ENCODE assay signal across 20 mouse cellular contexts in the genomic region with DNA sequence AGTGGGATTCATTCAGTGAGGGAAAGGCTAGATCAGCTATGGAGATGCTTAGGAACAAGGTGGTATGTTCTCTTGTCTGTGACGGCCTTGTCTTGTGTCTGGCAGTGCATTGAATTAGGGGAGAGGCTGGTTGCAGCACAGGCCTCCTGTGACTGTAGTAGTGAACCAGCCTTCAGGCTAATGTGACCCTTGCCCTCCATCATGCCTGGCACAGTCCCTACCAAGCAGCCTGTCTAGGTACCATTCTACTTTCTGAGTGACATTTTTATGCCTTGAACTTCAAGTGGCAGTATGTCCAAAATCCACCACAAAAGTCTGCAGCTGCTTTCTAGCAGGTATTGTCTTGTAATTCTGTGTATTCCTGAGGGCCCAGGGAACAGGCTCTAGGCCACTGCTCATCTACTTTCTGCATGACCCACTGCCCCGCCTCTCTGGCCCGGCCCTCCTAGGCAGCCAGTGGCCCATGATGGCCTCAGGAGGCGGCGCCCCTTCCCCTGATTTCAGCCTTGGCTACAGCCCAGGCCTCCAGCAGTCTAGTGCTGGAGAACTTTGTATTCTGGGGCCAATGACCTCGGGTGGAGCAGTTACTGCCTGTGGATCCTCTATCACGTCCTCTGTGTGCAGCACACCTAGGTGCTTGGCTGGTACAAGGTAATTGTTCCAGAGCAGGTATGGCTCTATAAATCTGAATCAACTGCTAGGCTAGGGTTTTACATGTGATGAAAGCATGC. TPM values are rescaled to one million over a fixed set of nuclear protein-coding genes. Genes with fewer than 3 reads are reported as not detected.
DNase-seq lines count a peak whose midpoint lies in the region; ATAC-seq and TF ChIP-seq lines count a peak whose summit lies in the region.
"Had no signal": no experiment of that assay in that cellular context is flagged by ENCODE, and none has a peak within 500 bp of the region (broad histone marks: within the 10 kb centered on the region; RNA-seq: fewer than 3 reads in every experiment).

No protein-coding gene starts in this region.

- H3K27me3 ChIP-seq in intestine, embryonic 15.5 days (replicated peaks), result no peaks in the 10 kb centered on the region
- no peaks in the 10 kb centered on the region for H3K27me3 ChIP-seq in kidney, postnatal 0 days (ENCODE audit: insufficient read depth, low read length)
- H3K27me3 ChIP-seq in liver, embryonic 16.5 days (ENCODE audit: control insufficient read depth, insufficient read depth, low read depth, low read length), result no peaks in the 10 kb centered on the region
- no peaks in the 10 kb centered on the region for H3K27me3 ChIP-seq in forebrain, embryonic 14.5 days (replicated peaks; ENCODE audit: control insufficient read depth, insufficient read depth, low read length)
- H3K27me3 ChIP-seq: CH12.LX had no signal

- DNase-seq in adrenal gland, adult 2 months, result peak; percentile 42
- no peak for DNase-seq in adrenal gland, adult 18-20 months (ENCODE audit: low spot score in 2 of 2)
- no peak for DNase-seq in kidney, postnatal 0 days (ENCODE audit: low spot score)
- no peak for DNase-seq in forebrain, embryonic 14.5 days (ENCODE audit: low spot score)
- DNase-seq in thymus, postnatal 25 days, result no peak
- DNase-seq: cerebellum, postnatal 25 days; forebrain, postnatal 0 days; gastrocnemius, postnatal 14 days; heart, postnatal 36 days; lung, adult 18-20 months; lung, postnatal 4 days; thymus, postnatal 14 days had no signal

- no peaks in the 10 kb centered on the region for H3K9me3 ChIP-seq in intestine, embryonic 15.5 days
- H3K9me3 ChIP-seq in kidney, postnatal 0 days (replicated peaks; ENCODE audit: low read length), result no peaks in the 10 kb centered on the region
- no peaks in the 10 kb centered on the region for H3K9me3 ChIP-seq in liver, embryonic 16.5 days (replicated peaks; ENCODE audit: control insufficient read depth, low read length)
- no peaks in the 10 kb centered on the region for H3K9me3 ChIP-seq in forebrain, embryonic 14.5 days (replicated peaks; ENCODE audit: control insufficient read depth, low read length)
- H3K9me3 ChIP-seq: embryonic facial prominence, embryonic 10.5 days had no signal

- H3K9ac ChIP-seq in intestine, embryonic 15.5 days, result no peak overlapping the region
- no peak overlapping the region for H3K9ac ChIP-seq in kidney, postnatal 0 days (ENCODE audit: low read depth, low read length)
- peak overlapping the region; percentile 33; the same call in 1 of the 2 replicates for H3K9ac ChIP-seq in liver, embryonic 16.5 days (ENCODE audit: low read depth, low read length)
- no peak overlapping the region for H3K9ac ChIP-seq in forebrain, embryonic 14.5 days (ENCODE audit: low read length)
- H3K9ac ChIP-seq: forebrain, postnatal 0 days had no signal

- WGBS in intestine, embryonic 15.5 days, result 44% methylated on average over 7 of the region's 7 CpGs
- 34% methylated on average over 7 of the region's 7 CpGs for WGBS in kidney, postnatal 0 days
- 52% methylated on average over 7 of the region's 7 CpGs for WGBS in liver, embryonic 16.5 days (ENCODE audit: insufficient replicate concordance)
- WGBS in forebrain, embryonic 14.5 days, result 57% methylated on average over 7 of the region's 7 CpGs

- H3K4me3 ChIP-seq in intestine, embryonic 15.5 days (replicated peaks), result no peak overlapping the region
- no peak overlapping the region for H3K4me3 ChIP-seq in kidney, postnatal 0 days (replicated peaks; ENCODE audit: low read depth, low read length)
- peak overlapping the region; percentile 37 for H3K4me3 ChIP-seq in liver, embryonic 16.5 days (ENCODE audit: low read depth, low read length)
- no peak overlapping the region for H3K4me3 ChIP-seq in forebrain, embryonic 14.5 days (ENCODE audit: low read depth, low read length)
- H3K4me3 ChIP-seq: embryonic facial prominence, embryonic 10.5 days; erythroblast, embryonic 14.5 days had no signal

- no peak overlapping the region for H3K4me2 ChIP-seq in intestine, embryonic 15.5 days (replicated peaks)
- no peak overlapping the region for H3K4me2 ChIP-seq in kidney, postnatal 0 days (ENCODE audit: low read length)
- peak overlapping the region; percentile 39; the same call in 1 of the 2 replicates for H3K4me2 ChIP-seq in liver, embryonic 16.5 days (ENCODE audit: low read depth, low read length)
- no peak overlapping the region for H3K4me2 ChIP-seq in forebrain, embryonic 14.5 days (ENCODE audit: low read length)
- H3K4me2 ChIP-seq: heart, embryonic 11.5 days had no signal

- H3K4me1 ChIP-seq in intestine, embryonic 15.5 days (replicated peaks), result no peaks in the 10 kb centered on the region
- H3K4me1 ChIP-seq in kidney, postnatal 0 days (replicated peaks; ENCODE audit: insufficient read depth, low read length), result no peaks in the 10 kb centered on the region
- no peaks in the 10 kb centered on the region for H3K4me1 ChIP-seq in liver, embryonic 16.5 days (ENCODE audit: control insufficient read depth, low read depth, low read length)
- H3K4me1 ChIP-seq in forebrain, embryonic 14.5 days (ENCODE audit: control insufficient read depth, insufficient read depth, low read length), result no peaks in the 10 kb centered on the region
- H3K4me1 ChIP-seq: embryonic facial prominence, embryonic 10.5 days had no signal

- H3K27ac ChIP-seq in intestine, embryonic 15.5 days, result no peak overlapping the region
- 0 out of 2 replicates have a peak overlapping the region, but pooled peaks have one; percentile 36 for H3K27ac ChIP-seq in kidney, postnatal 0 days
- H3K27ac ChIP-seq in liver, embryonic 16.5 days (ENCODE audit: low read length), result peak overlapping the region; percentile 73
- no peak overlapping the region for H3K27ac ChIP-seq in forebrain, embryonic 14.5 days (ENCODE audit: low read depth, low read length)
- H3K27ac ChIP-seq: embryonic facial prominence, embryonic 10.5 days had no signal

- TF ChIP-seq CTCF in kidney, postnatal 0 days (IDR thresholded peaks at IDR 0.05; ENCODE audit: low read depth), result no peak

- peak; percentile 90 for ATAC-seq in intestine, embryonic 15.5 days
- peak; percentile 69 for ATAC-seq in kidney, postnatal 0 days (replicated peaks; ENCODE audit: low FRiP score, low read depth)
- peak; percentile 89 for ATAC-seq in liver, embryonic 16.5 days (ENCODE audit: low read depth)
- no peak for ATAC-seq in forebrain, embryonic 14.5 days
- ATAC-seq in megakaryocyte progenitor cell, adult 5-6 weeks (replicated peaks; ENCODE audit: poor library complexity), result no peak
- ATAC-seq: forebrain, postnatal 0 days; midbrain, embryonic 16.5 days had no signal

- H3K36me3 ChIP-seq in intestine, embryonic 15.5 days, result no peaks in the 10 kb centered on the region
- H3K36me3 ChIP-seq in kidney, postnatal 0 days (ENCODE audit: insufficient read depth, low read length), result no peaks in the 10 kb centered on the region
- H3K36me3 ChIP-seq in liver, embryonic 16.5 days (ENCODE audit: control insufficient read depth, insufficient read depth), result no peaks in the 10 kb centered on the region
- H3K36me3 ChIP-seq in forebrain, embryonic 14.5 days (ENCODE audit: control insufficient read depth, insufficient read depth, low read length), result no peaks in the 10 kb centered on the region
- H3K36me3 ChIP-seq: embryonic facial prominence, embryonic 10.5 days had no signal

RNA-seq across cellular contexts. Expression of a gene that starts 21.5 kb away (rescaled TPM):
- 1 to 10 TPM; 3.3 to 6.7 TPM for total RNA-seq in adrenal gland, adult 2 months (2021)
- polyA plus RNA-seq in adrenal gland, adult 2 months (2012; rRNA removed), result 17.1 and 22.1 TPM in 2 replicates
- total RNA-seq in adrenal gland, adult 18-20 months (2021), result 1 to 10 TPM; 4.4 to 7.7 TPM
- 6.5 and 7.8 TPM in 2 replicates for polyA plus RNA-seq in intestine, embryonic 15.5 days (2015; fragmentation: Nextera tagmentation; extraction: Ambion mirVana)
- polyA plus RNA-seq in kidney, postnatal 0 days (2015; fragmentation: Nextera tagmentation; extraction: Ambion mirVana), result 6.6 and 8.4 TPM in 2 replicates
- polyA plus RNA-seq in liver, embryonic 16.5 days (2015; fragmentation: Nextera tagmentation; extraction: Ambion mirVana), result 0.23 and 0.28 TPM in 2 replicates
- polyA plus RNA-seq in forebrain, embryonic 14.5 days (2014; fragmentation: Nextera tagmentation; extraction: Ambion mirVana), result 12.2 and 12.6 TPM in 2 replicates
- total RNA-seq in megakaryocyte progenitor cell, adult 5-6 weeks (2015), result 0.95 and 1.3 TPM in 2 replicates
- 2.9 and 3.3 TPM in 2 replicates for total RNA-seq in megakaryocyte progenitor cell, adult 5-6 weeks (2017)

RNA-seq across cellular contexts. Expression of a gene that starts 31.5 kb away (rescaled TPM):
- total RNA-seq in adrenal gland, adult 2 months (2021), result 10 to 100 TPM; 34.8 to 44.2 TPM
- polyA plus RNA-seq in adrenal gland, adult 2 months (2012; rRNA removed), result 125 and 141 TPM in 2 replicates
- total RNA-seq in adrenal gland, adult 18-20 months (2021), result 10 to 100 TPM; 34.1 to 38.1 TPM
- 61.5 and 68.8 TPM in 2 replicates for polyA plus RNA-seq in intestine, embryonic 15.5 days (2015; fragmentation: Nextera tagmentation; extraction: Ambion mirVana)
- polyA plus RNA-seq in kidney, postnatal 0 days (2015; fragmentation: Nextera tagmentation; extraction: Ambion mirVana), result 65.1 and 66.9 TPM in 2 replicates
- 22.5 and 23.5 TPM in 2 replicates for polyA plus RNA-seq in liver, embryonic 16.5 days (2015; fragmentation: Nextera tagmentation; extraction: Ambion mirVana)
- 57.1 and 57.5 TPM in 2 replicates for polyA plus RNA-seq in forebrain, embryonic 14.5 days (2014; fragmentation: Nextera tagmentation; extraction: Ambion mirVana)
- total RNA-seq in megakaryocyte progenitor cell, adult 5-6 weeks (2015), result 25.7 and 26.5 TPM in 2 replicates
- total RNA-seq in megakaryocyte progenitor cell, adult 5-6 weeks (2017), result 14.0 and 24.6 TPM in 2 replicates

Comparison
In these comparisons a context has a peak if more than half of its experiments do, and no peak if none do; other contexts are left out.
1. ATAC-seq: peak in intestine, embryonic 15.5 days (single experiment), kidney, postnatal 0 days (single experiment) and liver, embryonic 16.5 days (single experiment); none in forebrain, embryonic 14.5 days (single experiment) and megakaryocyte progenitor cell, adult 5-6 weeks (single experiment).
2. H3K27ac ChIP-seq: peak in kidney, postnatal 0 days (single experiment) and liver, embryonic 16.5 days (single experiment); none in intestine, embryonic 15.5 days (single experiment) and forebrain, embryonic 14.5 days (single experiment).